Mouse (Mus musculus) midbrain, postnatal 0 days (tissue): Measurements from ENCODE around the gene 2700049A03Rik. TPM values are rescaled to one million over a fixed set of nuclear protein-coding genes. Genes with fewer than 3 reads are reported as not detected.

Source experiments
- ATAC-seq: fragments of 200-750 bp; cut with Nextera tagmentation; 2 replicates; pipeline ENCODE4 v1.8.0; 2017; ENCODE audit warnings: moderate number of reproducible peaks, mild to moderate bottlenecking, moderate TSS enrichment, moderate library complexity; ENCODE audit not compliant: low FRiP score
- DNase-seq: peaks from one replicate; pipeline ENCODE4 v3.0.0-alpha.2; 2015; ENCODE audit warnings: low spot score
- H3K27ac ChIP-seq: fragments of 300-500 bp; sonication (generic); 2 replicates; pipeline ENCODE4 v1.5.1; 2014; ENCODE audit warnings: low read depth, mild to moderate bottlenecking, low read length, mixed read lengths
- H3K27me3 ChIP-seq: fragments of 300-500 bp; sonication (generic); 2 replicates; pipeline ENCODE4 v1.6.1; 2014; ENCODE audit warnings: low read length, control low read depth, mixed read lengths; ENCODE audit not compliant: insufficient read depth
- H3K36me3 ChIP-seq: fragments of 300-500 bp; sonication (generic); 2 replicates; pipeline ENCODE4 v1.6.1; 2014; ENCODE audit warnings: low read length, control low read depth, mixed read lengths; ENCODE audit not compliant: insufficient read depth
- H3K4me1 ChIP-seq: fragments of 300-500 bp; sonication (generic); 2 replicates; pipeline ENCODE4 v1.6.1; 2014; ENCODE audit warnings: mild to moderate bottlenecking, control low read depth, antibody characterized with exemption, low read length, mixed read lengths; ENCODE audit not compliant: insufficient read depth
- H3K4me2 ChIP-seq: fragments of 300-500 bp; sonication (generic); 2 replicates; pipeline ENCODE4 v1.6.1; 2014; ENCODE audit warnings: low read depth, mild to moderate bottlenecking, low read length, mixed read lengths; ENCODE audit not compliant: poor library complexity, severe bottlenecking
- H3K4me3 ChIP-seq: fragments of 300-500 bp; sonication (generic); 2 replicates; pipeline ENCODE4 v1.5.1; 2014; ENCODE audit warnings: low read depth, mild to moderate bottlenecking, low read length, moderate library complexity
- H3K9ac ChIP-seq: fragments of 300-500 bp; sonication (generic); replicated peaks from 2 replicates; pipeline ENCODE4 v1.6.1; 2014; ENCODE audit warnings: mild to moderate bottlenecking, low read length, moderate library complexity, mixed read lengths; ENCODE audit not compliant: poor library complexity, severe bottlenecking
- H3K9me3 ChIP-seq: fragments of 300-500 bp; sonication (generic); 2 replicates; pipeline ENCODE4 v1.6.1; 2016; ENCODE audit warnings: low read length, control low read depth
- CTCF ChIP-seq: IDR thresholded peaks from 2 replicates; pipeline ENCODE4 v1.5.1; 2016; ENCODE audit warnings: antibody characterized with exemption, mild to moderate bottlenecking
- WGBS: fragments of 180-500 bp; shearing (Covaris S2); extraction: QIAGEN DNeasy Blood & Tissue Kit; methylation state at CpG from one replicate; pipeline ENCODE4 v1.1.7; 2014; 5-methylcytosine and 5-hydroxymethylcytosine counted together
- polyA plus RNA-seq: library from polyadenylated mRNA; unstranded; fragments of >200 nt; fragmentation: Nextera tagmentation; extraction: Ambion mirVana; gene quantifications from 2 replicates; pipeline ENCODE4 v1.2.1, GENCODE M21; 2015
- total RNA-seq: library from RNA; depleted of rRNA; stranded (reverse); fragments of >200 nt; gene quantifications from 2 replicates; pipeline ENCODE4 v1.2.3, GENCODE M21; 2014

2700049A03Rik gene
- total and polyA plus RNA-seq, 2 experiments from 2014 or later: 7.1 to 8.1 TPM

DNA sequence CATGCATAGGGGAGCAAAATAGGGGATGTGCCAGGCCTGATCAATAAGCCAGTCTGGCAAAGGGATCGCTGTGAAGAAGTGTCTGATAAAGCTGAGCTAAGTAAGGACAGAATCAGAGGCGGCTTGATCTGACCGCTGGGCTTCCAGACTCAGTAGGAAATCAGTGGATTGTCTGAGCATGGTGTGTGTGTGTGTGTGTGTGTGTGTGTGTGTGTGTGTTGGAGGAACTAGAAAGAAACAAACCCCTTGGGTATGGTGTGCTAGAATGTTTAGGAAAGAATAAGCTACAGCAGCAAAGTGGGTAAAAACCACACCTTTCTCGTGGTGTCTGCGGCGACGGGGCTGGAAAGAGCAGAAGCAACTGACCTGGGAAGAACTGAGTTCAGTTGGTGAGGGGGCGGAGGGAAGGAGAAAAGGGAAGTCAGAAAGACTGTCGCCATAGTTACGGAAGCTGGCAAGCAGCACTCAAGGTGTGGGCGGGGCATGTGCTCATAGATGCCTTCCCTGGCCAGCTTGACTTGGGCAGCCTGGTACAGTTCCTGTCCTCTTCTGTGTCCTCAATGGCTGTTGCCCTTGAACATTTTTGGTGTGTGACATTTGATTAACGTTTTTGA lies 22.9 kb upstream of the 2700049A03Rik start:
- Histone ChIP-seq H3K36me3 (no peaks in the 10 kb centered on the region), H3K9ac (peak overlapping the region; percentile 13; the same call in 1 of the 2 replicates), H3K27ac (no peak overlapping the region; the same call in 1 of the 2 replicates), H3K4me1 (peaks cover 4% of the 10 kb centered on the region), H3K4me2 (peak overlapping the region; percentile 32), H3K4me3 (no peak overlapping the region), H3K9me3 (no peaks in the 10 kb centered on the region), H3K27me3 (no peaks in the 10 kb centered on the region)
- ATAC-seq (peak; percentile 80; the same call in 1 of the 2 replicates), DNase-seq (peak; percentile 80)
- TF ChIP-seq CTCF: no peak
- 21% methylated on average over 12 of the region's 12 CpGs for WGBS

GRCm38 (mm10) chr12:71116411-71116810 lies 20.2 kb upstream of the 2700049A03Rik start:
- Histone ChIP-seq H3K4me2 (no peak overlapping the region), H3K4me3 (no peak overlapping the region), H3K27me3 (no peaks in the 10 kb centered on the region), H3K9me3 (no peaks in the 10 kb centered on the region), H3K27ac (no peak overlapping the region), H3K9ac (no peak overlapping the region), H3K36me3 (no peaks in the 10 kb centered on the region), H3K4me1 (peaks cover 4% of the 10 kb centered on the region)
- ATAC-seq (no peak), DNase-seq (no peak)
- WGBS: 80% methylated on average over 5 of the region's 5 CpGs
- TF ChIP-seq CTCF: no peak

DNA sequence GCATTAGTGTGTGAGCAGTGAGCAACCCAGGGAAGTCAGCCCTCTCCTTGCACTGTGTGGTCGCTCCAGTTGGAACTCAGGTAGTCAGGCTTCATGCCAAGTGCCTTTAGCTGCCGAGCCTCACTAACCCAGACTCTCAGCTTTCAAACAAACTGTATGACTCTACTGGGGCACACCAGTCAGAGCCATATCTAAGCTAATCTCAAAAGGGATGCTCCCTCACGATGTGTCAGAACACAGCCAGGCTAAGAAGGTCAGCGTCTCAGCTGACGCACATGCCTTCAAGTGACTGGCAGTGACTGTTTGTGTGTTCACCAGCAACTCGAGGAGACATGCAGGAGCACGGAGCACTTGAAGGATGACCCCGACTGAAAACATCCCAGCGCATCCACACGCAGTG lies 13.9 kb upstream of the 2700049A03Rik start:
- no peak overlapping the region for H3K27ac ChIP-seq
- H3K9me3 ChIP-seq: no peaks in the 10 kb centered on the region
- TF ChIP-seq CTCF: no peak
- 91% methylated on average over 10 of the region's 10 CpGs for WGBS
- H3K4me3 ChIP-seq: no peak overlapping the region
- no peak overlapping the region for H3K9ac ChIP-seq
- no peaks in the 10 kb centered on the region for H3K4me1 ChIP-seq
- DNase-seq: no peak
- no peak overlapping the region for H3K4me2 ChIP-seq
- ATAC-seq: no peak
- no peaks in the 10 kb centered on the region for H3K27me3 ChIP-seq
- peaks cover 25% of the 10 kb centered on the region for H3K36me3 ChIP-seq

GRCm38 (mm10) chr12:71123286-71123685 lies 13.4 kb upstream of the 2700049A03Rik start:
- ATAC-seq (no peak), DNase-seq (peak; percentile 80)
- Histone ChIP-seq H3K4me3 (no peak overlapping the region), H3K4me2 (no peak overlapping the region), H3K36me3 (peaks cover 27% of the 10 kb centered on the region), H3K9me3 (no peaks in the 10 kb centered on the region), H3K27ac (no peak overlapping the region), H3K4me1 (no peaks in the 10 kb centered on the region), H3K9ac (no peak overlapping the region), H3K27me3 (no peaks in the 10 kb centered on the region)
- 88% methylated on average over 9 of the region's 9 CpGs for WGBS
- TF ChIP-seq CTCF: no peak

DNA sequence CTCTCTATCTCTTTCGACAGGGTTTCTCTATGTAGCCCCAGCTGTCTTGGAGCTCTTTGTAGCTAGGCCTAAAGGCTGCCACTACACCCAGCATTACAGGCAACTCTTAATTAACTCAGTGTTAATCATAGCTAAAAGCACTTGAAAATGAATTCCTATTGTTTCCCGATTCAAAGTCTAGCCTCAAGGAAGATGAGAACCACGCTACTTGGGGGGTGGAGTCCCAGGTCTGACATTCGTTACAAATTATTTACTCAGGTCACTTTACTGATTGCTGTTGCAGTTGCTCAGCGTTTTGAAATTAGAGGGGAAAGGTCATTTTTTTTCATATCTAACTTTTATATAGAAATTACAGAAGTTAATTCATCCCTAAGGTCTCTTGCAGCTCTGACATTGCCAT lies 1.1 kb upstream of the 2700049A03Rik start:
- DNase-seq (no peak), ATAC-seq (no peak)
- 38% methylated on average over 5 of the region's 5 CpGs for WGBS
- no peak for TF ChIP-seq CTCF
- Histone ChIP-seq H3K4me3 (peak overlapping the region; percentile 99), H3K27me3 (no peaks in the 10 kb centered on the region), H3K27ac (no peak overlapping the region), H3K36me3 (peaks cover 18% of the 10 kb centered on the region; the same call in 1 of the 2 replicates), H3K9ac (no peak overlapping the region), H3K9me3 (no peaks in the 10 kb centered on the region), H3K4me2 (peak overlapping the region; percentile 74), H3K4me1 (peaks cover 12% of the 10 kb centered on the region)

- no peak for TF ChIP-seq CTCF
- H3K9ac ChIP-seq: peak overlapping the region; percentile 96
- WGBS: under 1% methylated on average over 30 of the region's 30 CpGs
- peak overlapping the region; percentile 99 for H3K4me3 ChIP-seq
- H3K4me1 ChIP-seq: peaks cover 12% of the 10 kb centered on the region
- H3K27ac ChIP-seq: peak overlapping the region; percentile 77
- H3K27me3 ChIP-seq: no peaks in the 10 kb centered on the region
- H3K36me3 ChIP-seq: peaks cover 17% of the 10 kb centered on the region
- no peaks in the 10 kb centered on the region for H3K9me3 ChIP-seq
- H3K4me2 ChIP-seq: peak overlapping the region; percentile 74
- ATAC-seq (peak; percentile 85), DNase-seq (peak; percentile 94)
Measured at GRCm38 (mm10) chr12:71136974-71137491, 385 bp downstream of the 2700049A03Rik start.
